Mouse (Mus musculus) embryonic facial prominence, embryonic 14.5 days (tissue): ENCODE measurements around the gene R3hdm4. TPM values are rescaled to one million over a fixed set of nuclear protein-coding genes. Genes with fewer than 3 reads are reported as not detected.

Experiments
- ATAC-seq: fragments of 200-750 bp; cut with Nextera tagmentation; 2 replicates; pipeline ENCODE4 v1.8.0; 2017; ENCODE audit warnings: low read depth, moderate number of reproducible peaks, moderate TSS enrichment
- DNase-seq: peaks from one replicate; pipeline ENCODE4 v3.0.0-alpha.2; 2015; ENCODE audit warnings: low spot score
- H3K27ac ChIP-seq: fragments of 300-500 bp; sonication (generic); replicated peaks from 2 replicates; pipeline ENCODE4 v1.5.1; 2014; ENCODE audit warnings: low read depth, mild to moderate bottlenecking, low read length, moderate library complexity
- H3K27me3 ChIP-seq: fragments of 300-500 bp; sonication (generic); replicated peaks from 2 replicates; pipeline ENCODE4 v1.6.1; 2014; ENCODE audit warnings: low read length; ENCODE audit not compliant: control insufficient read depth, insufficient read depth
- H3K36me3 ChIP-seq: fragments of 300-500 bp; sonication (generic); 2 replicates; pipeline ENCODE4 v1.6.1; 2014; ENCODE audit warnings: low read length, mixed read lengths; ENCODE audit not compliant: control insufficient read depth, insufficient read depth
- H3K4me1 ChIP-seq: fragments of 300-500 bp; sonication (generic); 2 replicates; pipeline ENCODE4 v1.6.1; 2014; ENCODE audit warnings: antibody characterized with exemption, low read length; ENCODE audit not compliant: control insufficient read depth, insufficient read depth
- H3K4me2 ChIP-seq: fragments of 300-500 bp; sonication (generic); 2 replicates; pipeline ENCODE4 v1.6.1; 2014; ENCODE audit warnings: low read depth, mild to moderate bottlenecking, low read length, moderate library complexity, mixed read lengths
- H3K4me3 ChIP-seq: fragments of 300-500 bp; sonication (generic); 2 replicates; pipeline ENCODE4 v1.5.1; 2014; ENCODE audit warnings: low read depth, mild to moderate bottlenecking, low read length
- H3K9ac ChIP-seq: fragments of 300-500 bp; sonication (generic); 2 replicates; pipeline ENCODE4 v1.6.1; 2014; ENCODE audit warnings: low read depth, mild to moderate bottlenecking, low read length, moderate library complexity, mixed read lengths
- H3K9me3 ChIP-seq: fragments of 300-500 bp; sonication (generic); 2 replicates; pipeline ENCODE4 v1.6.1; 2016; ENCODE audit warnings: low read length; ENCODE audit not compliant: control insufficient read depth
- WGBS: fragments of 180-500 bp; shearing (Covaris S2); extraction: QIAGEN DNeasy Blood & Tissue Kit; methylation state at CpG from one replicate; pipeline ENCODE4 v1.1.7; 2014; 5-methylcytosine and 5-hydroxymethylcytosine counted together
- polyA plus RNA-seq: library from polyadenylated mRNA; unstranded; fragments of >200 nt; fragmentation: Nextera tagmentation; extraction: Ambion mirVana; gene quantifications from 2 replicates; pipeline ENCODE4 v1.2.1, GENCODE M21; 2014

R3hdm4 gene
- polyA plus RNA-seq, 1 experiment from 2014 or later: 114 TPM

GRCm38 (mm10) chr10:79877757-79878156 is 43.3 kb downstream of the R3hdm4 start:
- H3K36me3 ChIP-seq: no peaks in the 10 kb centered on the region
- H3K9me3 ChIP-seq: no peaks in the 10 kb centered on the region
- H3K9ac ChIP-seq: no peak overlapping the region
- no peak overlapping the region for H3K27ac ChIP-seq
- no peak overlapping the region for H3K4me3 ChIP-seq
- peaks cover 25% of the 10 kb centered on the region for H3K4me1 ChIP-seq
- no peaks in the 10 kb centered on the region for H3K27me3 ChIP-seq
- no peak for DNase-seq
- ATAC-seq: no peak
- H3K4me2 ChIP-seq: no peak overlapping the region
- 50% methylated on average over 11 of the region's 12 CpGs for WGBS

GRCm38 (mm10) chr10:79877174-79877573 is 43.8 kb downstream of the R3hdm4 start:
- Histone ChIP-seq H3K27me3 (no peaks in the 10 kb centered on the region), H3K9me3 (no peaks in the 10 kb centered on the region), H3K27ac (no peak overlapping the region), H3K9ac (no peak overlapping the region), H3K4me2 (no peak overlapping the region), H3K36me3 (no peaks in the 10 kb centered on the region), H3K4me1 (peaks cover 22% of the 10 kb centered on the region), H3K4me3 (no peak overlapping the region)
- DNase-seq (no peak), ATAC-seq (no peak)
- WGBS: 44% methylated on average over 1 of the region's 1 CpGs

- ATAC-seq: peak; percentile 91
- 0% methylated on average over 29 of the region's 57 CpGs for WGBS
- DNase-seq: peak; percentile 83
- Histone ChIP-seq H3K27me3 (no peaks in the 10 kb centered on the region), H3K9ac (peak within 1 kb of the TSS; percentile 82), H3K27ac (peak within 1 kb of the TSS; percentile 85), H3K4me3 (peak within 1 kb of the TSS; percentile 68), H3K36me3 (peaks cover 21% of the 10 kb centered on the region; the same call in 1 of the 2 replicates), H3K4me2 (peak within 1 kb of the TSS; percentile 81), H3K4me1 (peaks cover 14% of the 10 kb centered on the region; the same call in 1 of the 2 replicates), H3K9me3 (no peaks in the 10 kb centered on the region)
Measured at GRCm38 (mm10) chr10:79874290-79874862, 46.6 kb downstream of the R3hdm4 start, which contains the start of the genes Prtn3 and Plppr3. TSS of gene Prtn3 (plus strand) at chr10:79874476. TSS of gene Plppr3 (minus strand) at chr10:79874634.

- Histone ChIP-seq H3K9me3 (no peaks in the 10 kb centered on the region), H3K4me2 (peak overlapping the region; percentile 81), H3K27ac (peak overlapping the region; percentile 85), H3K27me3 (no peaks in the 10 kb centered on the region), H3K4me1 (peaks cover 14% of the 10 kb centered on the region; the same call in 1 of the 2 replicates), H3K36me3 (peaks cover 21% of the 10 kb centered on the region; the same call in 1 of the 2 replicates), H3K4me3 (peak overlapping the region; percentile 68), H3K9ac (peak overlapping the region; percentile 82)
- DNase-seq: no peak
- WGBS: under 1% methylated on average over 26 of the region's 26 CpGs
- ATAC-seq: peak; percentile 20
Measured at GRCm38 (mm10) chr10:79873715-79874289, 47.2 kb downstream of the R3hdm4 start.

GRCm38 (mm10) chr10:79873313-79873712 is 47.7 kb downstream of the R3hdm4 start:
- ATAC-seq (no peak), DNase-seq (no peak)
- no peaks in the 10 kb centered on the region for H3K27me3 ChIP-seq
- H3K4me2 ChIP-seq: peak overlapping the region; percentile 81
- H3K36me3 ChIP-seq: peaks cover 21% of the 10 kb centered on the region; the same call in 1 of the 2 replicates
- WGBS: 6% methylated on average over 6 of the region's 6 CpGs
- H3K4me1 ChIP-seq: peaks cover 14% of the 10 kb centered on the region; the same call in 1 of the 2 replicates
- H3K4me3 ChIP-seq: peak overlapping the region; percentile 68
- no peaks in the 10 kb centered on the region for H3K9me3 ChIP-seq
- peak overlapping the region; percentile 85 for H3K27ac ChIP-seq
- H3K9ac ChIP-seq: peak overlapping the region; percentile 82

GRCm38 (mm10) chr10:79872862-79873261 is 48.1 kb downstream of the R3hdm4 start:
- H3K27ac ChIP-seq: peak overlapping the region; percentile 85; the same call in 1 of the 2 replicates
- H3K36me3 ChIP-seq: peaks cover 21% of the 10 kb centered on the region; the same call in 1 of the 2 replicates

GRCm38 (mm10) chr10:79871845-79872244 is 49.2 kb downstream of the R3hdm4 start:
- WGBS: 94% methylated on average over 8 of the region's 8 CpGs
- H3K36me3 ChIP-seq: peaks cover 27% of the 10 kb centered on the region; the same call in 1 of the 2 replicates
- H3K9ac ChIP-seq: no peak overlapping the region
- H3K27ac ChIP-seq: no peak overlapping the region
- ATAC-seq: no peak
- DNase-seq: no peak
- H3K27me3 ChIP-seq: no peaks in the 10 kb centered on the region
- no peaks in the 10 kb centered on the region for H3K9me3 ChIP-seq
- no peak overlapping the region for H3K4me3 ChIP-seq
- no peak overlapping the region for H3K4me2 ChIP-seq
- H3K4me1 ChIP-seq: peaks cover 14% of the 10 kb centered on the region; the same call in 1 of the 2 replicates

More at GRCm38 (mm10) chr10:79872862-79873261, 48.1 kb downstream of the R3hdm4 start:
- Histone ChIP-seq H3K4me3 (peak overlapping the region; percentile 68), H3K9me3 (no peaks in the 10 kb centered on the region), H3K4me2 (peak overlapping the region; percentile 81), H3K9ac (peak overlapping the region; percentile 82), H3K27me3 (no peaks in the 10 kb centered on the region), H3K4me1 (peaks cover 14% of the 10 kb centered on the region; the same call in 1 of the 2 replicates)
- DNase-seq (no peak), ATAC-seq (no peak)
- WGBS: 33% methylated on average over 3 of the region's 3 CpGs

- H3K9ac ChIP-seq: no peak overlapping the region
- H3K4me2 ChIP-seq: no peak overlapping the region
- no peak overlapping the region for H3K4me3 ChIP-seq
- no peak overlapping the region for H3K27ac ChIP-seq
- no peak for DNase-seq
- H3K9me3 ChIP-seq: no peaks in the 10 kb centered on the region
- H3K36me3 ChIP-seq: peaks cover 74% of the 10 kb centered on the region
- 74% methylated on average over 11 of the region's 11 CpGs for WGBS
- H3K27me3 ChIP-seq: no peaks in the 10 kb centered on the region
- H3K4me1 ChIP-seq: no peaks in the 10 kb centered on the region
- no peak for ATAC-seq
Measured at GRCm38 (mm10) chr10:79866601-79867000, 54.4 kb downstream of the R3hdm4 start.
